Mouse (Mus musculus): Measurements from ENCODE around the gene Eme2. TPM values are rescaled to one million over a fixed set of nuclear protein-coding genes. Genes with fewer than 3 reads are reported as not detected.
A peak's percentile ranks its signal among the peaks of the same experiment; 100 is the strongest.

Gene Eme2
- total and polyA plus RNA-seq, 2 experiments, result 20.5 to 31.2 TPM

DNA sequence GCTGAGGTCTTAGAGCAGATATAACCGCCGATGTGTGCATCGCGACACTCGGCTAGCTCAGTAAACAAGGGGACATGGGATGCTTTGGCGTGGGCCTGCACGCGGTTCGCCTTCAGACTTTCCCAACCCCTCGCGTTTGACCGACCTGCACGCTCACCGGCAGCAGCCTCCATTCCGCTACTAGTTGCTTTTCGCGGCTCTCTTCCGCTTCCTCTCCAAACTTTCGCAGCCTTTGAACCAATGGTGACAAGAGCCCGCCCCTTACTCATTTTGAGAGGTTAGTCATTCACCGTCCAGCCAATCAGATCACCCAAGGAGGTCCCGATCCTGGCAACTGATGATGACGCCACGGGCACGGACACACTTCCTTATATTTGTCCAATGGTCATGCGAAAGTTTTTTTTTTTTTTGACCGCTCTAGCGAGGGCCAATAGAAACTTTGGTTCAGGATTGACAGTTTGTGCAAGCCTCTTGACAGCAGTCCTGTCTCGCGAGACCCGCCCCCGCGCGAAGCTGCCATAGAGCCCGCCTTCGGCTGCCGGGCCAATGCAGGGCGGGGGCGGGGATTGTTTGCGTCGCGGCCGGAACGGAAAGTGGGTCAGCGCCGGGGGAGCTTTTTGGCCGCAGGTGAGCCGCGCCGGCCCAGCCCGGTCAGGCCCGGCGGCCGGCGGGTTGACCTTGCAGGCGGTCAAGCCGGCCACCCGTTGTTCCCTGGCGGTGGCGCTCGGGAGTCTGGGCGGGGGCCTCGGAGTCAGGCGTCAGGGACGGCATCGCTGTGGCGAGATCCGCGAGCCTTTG lies 8.6 kb downstream of the Eme2 start, which contains the start of the genes Nubp2 and Spsb3:
TSS of gene Nubp2 (minus strand) at position 216 of the 798 bp plus-strand sequence.
TSS of gene Spsb3 (plus strand) at position 510 of the 798 bp plus-strand sequence.
- WGBS, result under 1% methylated on average over 69 of the region's 69 CpGs
- DNase-seq (ENCODE audit: extremely low read depth, low read depth, low spot score), result peak; percentile 99
- peak within 1 kb of the TSS; percentile 66 for H3K4me3 ChIP-seq (ENCODE audit: insufficient read depth, low read depth, low read length)
- H3K4me1 ChIP-seq (ENCODE audit: control insufficient read depth, insufficient read depth, low read length), result peaks cover 32% of the 10 kb centered on the region
- no peaks in the 10 kb centered on the region for H3K27me3 ChIP-seq (ENCODE audit: control insufficient read depth, insufficient read depth, low read length)
- peak within 1 kb of the TSS; percentile 72 for H3K9ac ChIP-seq (ENCODE audit: low read depth, low read length)
- peak; percentile 19; the same call in 1 of the 2 replicates for TF ChIP-seq CTCF (IDR thresholded peaks at IDR 0.05; ENCODE audit: low read depth, low read length)
- peak; percentile 80 for TF ChIP-seq POLR2A (IDR thresholded peaks at IDR 0.05; ENCODE audit: extremely low read depth, insufficient read depth, low read length)
- peak within 1 kb of the TSS; percentile 36 for H3K27ac ChIP-seq (replicated peaks; ENCODE audit: insufficient read depth, low read depth, low read length)
- peaks cover 23% of the 10 kb centered on the region; the same call in 1 of the 2 replicates for H3K79me2 ChIP-seq (ENCODE audit: control insufficient read depth, insufficient read depth, low read length)
- no peaks in the 10 kb centered on the region; the same call in 1 of the 2 replicates for H3K36me3 ChIP-seq (ENCODE audit: control insufficient read depth, insufficient read depth, low read length)

DNA sequence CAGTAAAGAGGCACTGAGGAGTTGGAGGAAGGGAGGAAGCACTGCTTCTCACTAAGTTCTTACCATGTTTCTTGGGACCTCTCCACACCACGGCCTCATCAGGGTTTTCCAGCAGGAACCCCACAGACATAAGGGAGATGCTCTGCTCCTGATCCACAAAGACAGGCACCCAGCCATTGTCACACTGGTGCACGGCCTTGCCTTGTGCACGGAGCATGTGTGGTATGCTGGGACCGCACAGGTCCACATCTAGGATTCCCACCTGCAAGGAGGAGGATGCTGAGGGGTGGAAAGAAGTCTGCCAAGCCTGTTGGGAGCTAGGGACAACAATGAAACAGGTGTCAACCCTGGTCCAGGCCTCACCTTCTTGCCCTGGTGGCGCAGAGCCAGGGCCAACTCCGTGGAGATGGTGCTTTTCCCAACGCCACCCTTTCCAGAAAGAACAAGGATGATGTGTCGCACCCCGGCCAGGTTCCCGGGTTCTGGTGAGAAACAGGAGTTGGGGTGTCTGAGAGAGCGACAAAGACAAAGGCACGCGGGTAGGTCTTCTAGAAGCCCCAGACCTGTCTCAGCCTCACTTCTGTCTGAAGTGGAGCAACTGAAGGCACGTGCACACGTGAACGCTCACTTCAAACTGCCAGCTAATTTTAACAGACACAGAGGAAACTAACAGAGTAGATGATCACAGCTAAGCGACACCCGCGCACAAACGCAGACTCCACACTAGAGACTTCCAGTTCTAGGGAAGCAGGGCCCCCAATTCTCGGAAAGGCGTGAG lies 9.3 kb downstream of the Eme2 start:
- peak overlapping the region; percentile 72 for H3K9ac ChIP-seq (ENCODE audit: low read depth, low read length)
- 16% methylated on average over 22 of the region's 22 CpGs for WGBS
- no peak for TF ChIP-seq POLR2A (IDR thresholded peaks at IDR 0.05; ENCODE audit: extremely low read depth, insufficient read depth, low read length)
- no peak for TF ChIP-seq CTCF (IDR thresholded peaks at IDR 0.05; ENCODE audit: low read depth, low read length)
- peaks cover 2% of the 10 kb centered on the region; the same call in 1 of the 2 replicates for H3K36me3 ChIP-seq (ENCODE audit: control insufficient read depth, insufficient read depth, low read length)
- H3K4me3 ChIP-seq (ENCODE audit: insufficient read depth, low read depth, low read length), result peak overlapping the region; percentile 66
- DNase-seq (ENCODE audit: extremely low read depth, low read depth, low spot score), result no peak
- H3K79me2 ChIP-seq (ENCODE audit: control insufficient read depth, insufficient read depth, low read length), result peaks cover 29% of the 10 kb centered on the region
- H3K27me3 ChIP-seq (ENCODE audit: control insufficient read depth, insufficient read depth, low read length), result no peaks in the 10 kb centered on the region
- H3K27ac ChIP-seq (replicated peaks; ENCODE audit: insufficient read depth, low read depth, low read length), result no peak overlapping the region; the same call in 1 of the 2 replicates
- H3K4me1 ChIP-seq (ENCODE audit: control insufficient read depth, insufficient read depth, low read length), result peaks cover 38% of the 10 kb centered on the region

DNA sequence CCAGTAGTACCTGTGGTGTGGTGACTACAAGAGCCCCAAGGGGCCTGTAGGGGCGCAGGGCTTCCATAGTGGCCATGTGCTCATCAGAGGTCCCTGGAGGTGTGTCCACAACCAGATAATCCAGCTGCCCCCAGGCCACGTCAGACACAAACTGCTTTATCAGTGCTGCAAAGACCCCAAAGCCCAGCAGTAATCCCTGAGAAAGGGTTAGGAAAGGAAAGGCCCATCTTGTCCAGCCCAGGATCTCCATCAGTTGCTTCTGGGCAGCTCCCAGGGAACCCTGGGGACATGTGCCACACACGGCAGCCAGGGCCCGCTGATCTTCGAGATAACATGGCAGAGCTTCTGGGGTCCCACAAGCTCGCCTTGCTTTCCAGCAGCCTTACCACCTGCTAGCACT lies 10.5 kb downstream of the Eme2 start:
- Histone ChIP-seq H3K9ac (ENCODE audit: low read depth, low read length) (no peak overlapping the region), H3K4me1 (ENCODE audit: control insufficient read depth, insufficient read depth, low read length) (peaks cover 49% of the 10 kb centered on the region), H3K36me3 (ENCODE audit: control insufficient read depth, insufficient read depth, low read length) (peaks cover 2% of the 10 kb centered on the region; the same call in 1 of the 2 replicates), H3K4me3 (ENCODE audit: insufficient read depth, low read depth, low read length) (no peak overlapping the region), H3K79me2 (ENCODE audit: control insufficient read depth, insufficient read depth, low read length) (peaks cover 39% of the 10 kb centered on the region), H3K27ac (replicated peaks; ENCODE audit: insufficient read depth, low read depth, low read length) (no peak overlapping the region), H3K27me3 (ENCODE audit: control insufficient read depth, insufficient read depth, low read length) (no peaks in the 10 kb centered on the region)
- WGBS, result 88% methylated on average over 6 of the region's 6 CpGs
- no peak for DNase-seq (ENCODE audit: extremely low read depth, low read depth, low spot score)
- TF ChIP-seq CTCF (IDR thresholded peaks at IDR 0.05; ENCODE audit: low read depth, low read length) (no peak), POLR2A (IDR thresholded peaks at IDR 0.05; ENCODE audit: extremely low read depth, insufficient read depth, low read length) (no peak)

DNA sequence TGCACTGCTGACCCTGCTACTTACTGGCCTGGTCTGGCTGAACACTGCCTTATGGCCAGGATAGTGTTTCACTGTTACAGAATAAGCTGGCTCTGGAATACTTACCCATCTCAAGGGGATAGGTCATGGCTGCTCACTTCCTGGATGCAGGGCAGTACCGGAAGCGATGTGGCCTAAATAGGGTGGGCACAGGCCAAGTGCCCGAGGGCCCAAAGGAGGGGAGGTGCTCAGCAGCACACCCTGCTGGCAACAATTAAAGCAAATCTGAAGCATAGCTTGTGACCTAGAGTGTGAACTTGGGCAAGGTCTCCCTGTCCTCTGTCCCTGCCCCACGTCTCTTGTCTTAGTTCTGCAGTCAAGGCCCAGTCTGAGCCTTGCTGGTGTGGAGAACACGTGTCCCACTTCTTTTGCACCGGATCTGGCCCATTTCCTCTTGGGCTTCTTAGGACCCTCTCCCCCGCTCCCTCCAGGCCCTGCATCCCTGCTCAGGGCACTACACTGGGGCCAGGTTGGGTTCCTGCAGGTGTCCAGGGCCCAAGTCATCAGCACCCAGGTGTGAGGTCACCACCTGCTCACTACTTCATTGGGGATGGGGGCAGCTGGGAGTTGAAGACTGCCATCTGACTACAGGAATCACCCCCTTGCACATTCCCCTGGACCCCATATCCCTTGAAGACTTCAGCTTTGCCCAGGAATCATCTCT lies 13.0 kb downstream of the Eme2 start:
- Histone ChIP-seq H3K36me3 (ENCODE audit: control insufficient read depth, insufficient read depth, low read length) (peaks cover 2% of the 10 kb centered on the region; the same call in 1 of the 2 replicates), H3K27ac (replicated peaks; ENCODE audit: insufficient read depth, low read depth, low read length) (peak overlapping the region; percentile 1), H3K27me3 (ENCODE audit: control insufficient read depth, insufficient read depth, low read length) (no peaks in the 10 kb centered on the region), H3K79me2 (ENCODE audit: control insufficient read depth, insufficient read depth, low read length) (peaks cover 42% of the 10 kb centered on the region), H3K9ac (ENCODE audit: low read depth, low read length) (peak overlapping the region; percentile 12), H3K4me3 (ENCODE audit: insufficient read depth, low read depth, low read length) (no peak overlapping the region), H3K4me1 (ENCODE audit: control insufficient read depth, insufficient read depth, low read length) (peaks cover 37% of the 10 kb centered on the region)
- TF ChIP-seq CTCF (IDR thresholded peaks at IDR 0.05; ENCODE audit: low read depth, low read length) (peak; percentile 70), POLR2A (IDR thresholded peaks at IDR 0.05; ENCODE audit: extremely low read depth, insufficient read depth, low read length) (no peak)
- DNase-seq (ENCODE audit: extremely low read depth, low read depth, low spot score), result no peak
- WGBS, result 43% methylated on average over 7 of the region's 7 CpGs

DNA sequence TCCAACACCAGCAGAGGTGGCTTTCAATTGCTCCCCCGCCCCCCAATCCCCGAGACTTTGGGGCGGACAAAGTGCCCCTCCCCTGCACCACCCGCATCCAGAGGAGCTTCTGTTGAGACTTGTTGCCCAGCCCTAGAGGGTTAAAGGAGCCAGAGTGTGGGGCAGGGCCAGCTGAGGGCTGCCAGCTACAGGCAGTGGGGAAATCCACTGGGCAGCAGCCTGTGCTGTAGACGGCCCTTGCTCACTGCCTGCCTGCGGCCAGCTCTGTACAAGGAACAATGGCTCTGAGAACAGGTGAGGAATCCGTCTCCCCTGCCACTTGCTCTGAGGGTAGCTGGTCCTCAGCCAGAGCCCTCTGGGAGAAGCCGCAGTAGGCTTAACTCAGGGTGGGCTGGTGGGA lies 16.4 kb downstream of the Eme2 start:
- H3K4me1 ChIP-seq (ENCODE audit: control insufficient read depth, insufficient read depth, low read length), result peaks cover 47% of the 10 kb centered on the region
- WGBS, result 27% methylated on average over 8 of the region's 8 CpGs
- peaks cover 34% of the 10 kb centered on the region for H3K79me2 ChIP-seq (ENCODE audit: control insufficient read depth, insufficient read depth, low read length)
- DNase-seq (ENCODE audit: extremely low read depth, low read depth, low spot score), result peak; percentile 88
- peaks cover 2% of the 10 kb centered on the region; the same call in 1 of the 2 replicates for H3K36me3 ChIP-seq (ENCODE audit: control insufficient read depth, insufficient read depth, low read length)
- TF ChIP-seq POLR2A (IDR thresholded peaks at IDR 0.05; ENCODE audit: extremely low read depth, insufficient read depth, low read length) (peak; percentile 84), CTCF (IDR thresholded peaks at IDR 0.05; ENCODE audit: low read depth, low read length) (no peak)
- peak overlapping the region; percentile 65 for H3K4me3 ChIP-seq (ENCODE audit: insufficient read depth, low read depth, low read length)
- no peaks in the 10 kb centered on the region for H3K27me3 ChIP-seq (ENCODE audit: control insufficient read depth, insufficient read depth, low read length)
- peak overlapping the region; percentile 91 for H3K27ac ChIP-seq (replicated peaks; ENCODE audit: insufficient read depth, low read depth, low read length)
- peak overlapping the region; percentile 77 for H3K9ac ChIP-seq (ENCODE audit: low read depth, low read length)
